Mouse (Mus musculus) frontal cortex, adult 2 months (tissue): ENCODE results near the gene Nicn1. TPM values are rescaled to one million over a fixed set of nuclear protein-coding genes. Genes with fewer than 3 reads are reported as not detected.

Experiments
- DNase-seq, 2 experiments: peaks; one replicate each; pipeline ENCODE4 v3.0.0; 2022; ENCODE audit warnings: low spot score in 1 of 2; ENCODE audit errors: extremely low spot score in 1 of 2
- polyA plus RNA-seq: library from polyadenylated mRNA; depleted of rRNA; stranded (reverse); fragments of >200 nt; gene quantifications from 2 replicates; pipeline ENCODE4 v1.2.3, GENCODE M21; 2012; rRNA removed

Gene Nicn1
- polyA plus RNA-seq, 1 experiment, result 110 TPM

- DNase-seq, result no peak
Measured at GRCm38 (mm10) chr9:108325811-108326210, 35.6 kb downstream of the Nicn1 start.

- DNase-seq, result no peak
Measured at GRCm38 (mm10) chr9:108337848-108338550, 47.8 kb downstream of the Nicn1 start.

GRCm38 (mm10) chr9:108338551-108338885 lies 48.3 kb downstream of the Nicn1 start:
- no peak for DNase-seq

GRCm38 (mm10) chr9:108338886-108339781 lies 48.9 kb downstream of the Nicn1 start, which contains the start of gene Gpx1:
Gene Gpx1, plus strand, starts transcription at chr9:108338903.
- peak; percentile 72 to 88 for DNase-seq

GRCm38 (mm10) chr9:108339886-108340257 lies 49.6 kb downstream of the Nicn1 start:
- DNase-seq, result no peak

GRCm38 (mm10) chr9:108340258-108341138 lies 50.3 kb downstream of the Nicn1 start:
- DNase-seq, result no peak

GRCm38 (mm10) chr9:108341139-108341475 lies 50.9 kb downstream of the Nicn1 start:
- DNase-seq, result no peak

GRCm38 (mm10) chr9:108341801-108342200 lies 51.6 kb downstream of the Nicn1 start:
- DNase-seq, result no peak

GRCm38 (mm10) chr9:108342301-108342831 lies 52.1 kb downstream of the Nicn1 start:
- DNase-seq, result peak in 1 of 2 experiments; percentile 32

GRCm38 (mm10) chr9:108343331-108343730 lies 53.1 kb downstream of the Nicn1 start:
- DNase-seq, result no peak

- no peak for DNase-seq
Measured at GRCm38 (mm10) chr9:108343835-108344234, 53.6 kb downstream of the Nicn1 start.

- no peak for DNase-seq
Measured at GRCm38 (mm10) chr9:108344471-108344870, 54.2 kb downstream of the Nicn1 start.

Other genes starting within 250 kb of the Nicn1 start
- gene Gmppb, start 241.2 kb upstream of the Nicn1 start, polyA plus RNA-seq, result 13.7 and 37.5 TPM in 2 replicates
- 1.4 and 1.6 TPM in 2 replicates for gene Amigo3, start 237.3 kb upstream of the Nicn1 start, polyA plus RNA-seq
- gene Mst1, start 210.0 kb upstream of the Nicn1 start, polyA plus RNA-seq, result 0.04 and 0.19 TPM in 2 replicates
- gene Rnf123, start 207.1 kb upstream of the Nicn1 start, polyA plus RNA-seq, result 87.8 and 92.0 TPM in 2 replicates
- 32.7 and 32.9 TPM in 2 replicates for gene Apeh, start 195.8 kb upstream of the Nicn1 start, polyA plus RNA-seq
- 95.0 and 100 TPM in 2 replicates for gene Bsn, start 100.0 kb upstream of the Nicn1 start, polyA plus RNA-seq
- 36.1 and 38.8 TPM in 2 replicates for gene Dag1, start 26.5 kb upstream of the Nicn1 start, polyA plus RNA-seq
- 57.5 and 60.3 TPM in 2 replicates for gene Amt, start 6.4 kb downstream of the Nicn1 start, polyA plus RNA-seq
- gene Rhoa, start 15.7 kb downstream of the Nicn1 start, polyA plus RNA-seq, result 153 and 170 TPM in 2 replicates
- gene Tcta, start 15.7 kb downstream of the Nicn1 start, polyA plus RNA-seq, result 47.5 and 53.5 TPM in 2 replicates
- 271 and 307 TPM in 2 replicates for gene Gpx1, start 48.5 kb downstream of the Nicn1 start, polyA plus RNA-seq
- 116 and 128 TPM in 2 replicates for gene Usp4, start 57.4 kb downstream of the Nicn1 start, polyA plus RNA-seq
- 1.5 and 1.6 TPM in 2 replicates for gene 1700102P08Rik, start 102.4 kb downstream of the Nicn1 start, polyA plus RNA-seq
- gene Ccdc36, start 138.1 kb downstream of the Nicn1 start, polyA plus RNA-seq, result 0.86 and 0.98 TPM in 2 replicates
- gene BC048562, start 146.1 kb downstream of the Nicn1 start, polyA plus RNA-seq, result not detected in 2 replicates
- gene Ccdc71, start 170.1 kb downstream of the Nicn1 start, polyA plus RNA-seq, result 22.3 and 22.6 TPM in 2 replicates
- 62.5 and 63.7 TPM in 2 replicates for gene Klhdc8b, start 171.2 kb downstream of the Nicn1 start, polyA plus RNA-seq
- gene Lamb2, start 189.3 kb downstream of the Nicn1 start, polyA plus RNA-seq, result 36.6 and 38.1 TPM in 2 replicates
- gene Usp19, start 200.2 kb downstream of the Nicn1 start, polyA plus RNA-seq, result 172 TPM in 2 replicates
- gene Qars, start 217.3 kb downstream of the Nicn1 start, polyA plus RNA-seq, result 123 and 126 TPM in 2 replicates
- 98.2 and 129 TPM in 2 replicates for gene Qrich1, start 226.4 kb downstream of the Nicn1 start, polyA plus RNA-seq